Mouse (Mus musculus) ES-E14 (cell line): ENCODE data around the gene Prkcd. TPM values are rescaled to one million over a fixed set of nuclear protein-coding genes. Genes with fewer than 3 reads are reported as not detected.

Experiments
- DNase-seq: peaks from one replicate; pipeline ENCODE4 v3.0.0-alpha.2; 2013; ENCODE audit warnings: low read depth, low spot score
- H3K27ac ChIP-seq: 2 replicates; pipeline ENCODE4 v1.5.1; 2012; ENCODE audit warnings: low read depth, mild to moderate bottlenecking, low read length, moderate library complexity, mixed read lengths; ENCODE audit not compliant: poor library complexity, insufficient read depth, severe bottlenecking
- H3K36me3 ChIP-seq: 2 replicates; pipeline ENCODE4 v1.6.1; 2012; ENCODE audit warnings: mild to moderate bottlenecking, low read length, moderate library complexity, mixed read lengths; ENCODE audit not compliant: control insufficient read depth, poor library complexity, insufficient read depth, severe bottlenecking
- H3K4me1 ChIP-seq, 2 experiments: fragments of 150-350 bp in 1 of 2; sonication (generic) in 1 of 2; 2 replicates each; pipeline ENCODE4 v1.6.1; 2012; ENCODE audit warnings: low read length in 2 of 2, mild to moderate bottlenecking in 1 of 2, mixed read lengths in 1 of 2; ENCODE audit not compliant: control insufficient read depth in 2 of 2, insufficient read depth in 2 of 2, poor library complexity in 1 of 2
- H3K4me3 ChIP-seq, 2 experiments: fragments of 150-350 bp in 1 of 2; sonication (generic) in 1 of 2; 2 replicates each; pipeline ENCODE4 v1.5.1; 2012; ENCODE audit warnings: low read length in 2 of 2, low read depth in 1 of 2, mild to moderate bottlenecking in 1 of 2, mixed read lengths in 1 of 2; ENCODE audit not compliant: insufficient read depth in 1 of 2, poor library complexity in 1 of 2, severe bottlenecking in 1 of 2
- H3K9ac ChIP-seq: 2 replicates; pipeline ENCODE4 v1.6.1; 2012; ENCODE audit warnings: low read depth, mild to moderate bottlenecking, low read length, mixed read lengths; ENCODE audit not compliant: poor library complexity, insufficient read depth, severe bottlenecking
- H3K9me3 ChIP-seq: fragments of 150-350 bp; sonication (generic); 2 replicates; pipeline ENCODE4 v1.6.1; 2012; ENCODE audit warnings: low read depth, mild to moderate bottlenecking, low read length; ENCODE audit not compliant: control insufficient read depth, insufficient read depth
- CHD2 ChIP-seq: IDR thresholded peaks from 2 replicates; pipeline ENCODE4 v1.6.1; 2014; ENCODE audit warnings: mild to moderate bottlenecking, low read depth, low read length, inconsistent platforms
- HCFC1 ChIP-seq: IDR thresholded peaks from 2 replicates; pipeline ENCODE4 v1.6.1; 2012; ENCODE audit warnings: low read length, inconsistent platforms, borderline replicate concordance; ENCODE audit not compliant: insufficient read depth
- MAFK ChIP-seq: IDR thresholded peaks from 2 replicates; pipeline ENCODE4 v1.6.1; 2014; ENCODE audit warnings: mild to moderate bottlenecking, low read depth, low read length, inconsistent platforms; ENCODE audit not compliant: insufficient read depth
- ZC3H11A ChIP-seq: IDR thresholded peaks from 2 replicates; pipeline ENCODE4 v1.6.1; 2012; ENCODE audit warnings: low read depth, mild to moderate bottlenecking, inconsistent platforms, low read length, borderline replicate concordance
- ZNF384 ChIP-seq: IDR thresholded peaks from 2 replicates; pipeline ENCODE4 v1.6.1; 2012; ENCODE audit warnings: low read depth, low read length, inconsistent platforms
- in situ Hi-C, 2 experiments: fragments of 600-800 bp; cut with MboI; formaldehyde crosslinking; loops; one replicate each; pipeline ENCODE4 v1.15.1; 2025; ENCODE audit warnings: low sequenced_read_pairs in 2 of 2, inconsistent platforms in 1 of 2; ENCODE audit not compliant: unreplicated experiment in 2 of 2
- total RNA-seq: library from RNA; depleted of rRNA; stranded (reverse); fragments of 300-350 nt; gene quantifications from 2 replicates; pipeline ENCODE4 v1.2.3, GENCODE M21; 2012; rRNA removed

Gene Prkcd
- 43.8 and 60.3 TPM in 2 replicates for total RNA-seq

DNA sequence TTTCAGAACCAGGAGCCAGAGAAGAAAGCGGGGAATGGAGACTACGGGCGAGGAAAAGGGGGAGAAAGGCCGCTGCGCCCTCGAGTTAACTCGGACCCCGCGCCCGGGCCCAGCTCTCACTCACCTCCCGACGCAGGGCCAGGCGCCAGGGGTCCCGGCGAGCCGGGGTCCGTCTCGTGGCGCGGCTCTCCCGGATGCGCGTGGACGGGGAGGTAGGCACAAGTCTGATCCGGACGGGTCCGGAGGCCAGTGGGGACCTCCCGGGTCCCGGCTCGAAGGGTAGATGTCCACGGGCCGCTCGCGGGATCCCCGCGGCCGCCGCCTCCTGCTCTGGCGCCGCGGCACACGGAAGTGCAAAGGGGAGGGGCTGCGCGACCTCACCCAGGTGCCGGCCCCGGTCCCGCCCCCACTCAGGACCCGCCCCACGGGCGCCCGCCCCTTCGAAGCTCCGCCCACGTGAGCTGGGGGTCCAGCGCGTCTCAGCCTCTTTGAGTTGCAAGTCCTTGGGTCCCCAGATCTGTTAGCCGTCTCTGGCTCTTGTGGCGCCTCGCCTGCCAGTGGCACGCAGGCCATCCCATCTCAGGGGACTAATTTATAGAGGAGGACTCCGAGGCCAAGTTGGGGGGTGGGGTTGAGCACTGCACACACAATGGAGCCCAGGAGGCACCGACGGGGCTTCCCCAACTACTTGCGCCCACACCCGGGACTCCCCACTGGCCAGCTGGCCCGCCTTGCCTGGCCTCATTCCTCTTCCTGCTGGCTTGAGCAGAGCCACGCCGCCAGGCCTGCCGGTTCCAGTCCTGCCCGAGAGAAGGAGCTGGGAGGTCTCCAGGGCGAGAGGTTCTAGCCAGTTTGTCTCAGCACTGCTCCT lies at the start of gene Prkcd:
Gene Prkcd, minus strand, starts transcription at position 355 of the 871 bp plus-strand sequence.
- peak within 1 kb of the TSS; percentile 89 to 99 for H3K4me3 ChIP-seq
- peak; percentile 67 for DNase-seq
- H3K4me1 ChIP-seq: peaks cover 0 to 5% of the 10 kb centered on the region in 2 experiments; a peak in 2 of 4 replicates
- in situ Hi-C loops: no loop called here
- H3K9ac ChIP-seq: peak within 1 kb of the TSS; percentile 82
- H3K27ac ChIP-seq: no peak within 1 kb of the TSS
- no peaks in the 10 kb centered on the region for H3K9me3 ChIP-seq
- no peak for TF ChIP-seq CHD2
- TF ChIP-seq HCFC1: no peak
- no peak for TF ChIP-seq ZC3H11A
- TF ChIP-seq ZNF384: no peak
- no peak for TF ChIP-seq MAFK
- H3K36me3 ChIP-seq: no peaks in the 10 kb centered on the region

- in situ Hi-C loops: no loop called here
- H3K27ac ChIP-seq: no peak overlapping the region
- H3K4me3 ChIP-seq: no peak overlapping the region
- no peak overlapping the region for H3K9ac ChIP-seq
- H3K36me3 ChIP-seq: peaks cover 24% of the 10 kb centered on the region
- H3K9me3 ChIP-seq: no peaks in the 10 kb centered on the region
- peaks cover 0 to 3% of the 10 kb centered on the region in 2 experiments; a peak in 1 of 4 replicates for H3K4me1 ChIP-seq
- no peak for TF ChIP-seq CHD2
- no peak for TF ChIP-seq ZNF384
- no peak for TF ChIP-seq HCFC1
- TF ChIP-seq ZC3H11A: no peak
- no peak for TF ChIP-seq MAFK
- DNase-seq: no peak
Measured at GRCm38 (mm10) chr14:30674947-30675346, 48.9 kb upstream of the Prkcd start.

- in situ Hi-C loops: no loop called here
- peak; percentile 80 for DNase-seq
- H3K4me3 ChIP-seq: no peak overlapping the region
- H3K9ac ChIP-seq: no peak overlapping the region
- H3K9me3 ChIP-seq: no peaks in the 10 kb centered on the region
- peaks cover 0 to 3% of the 10 kb centered on the region in 2 experiments; a peak in 1 of 4 replicates for H3K4me1 ChIP-seq
- H3K36me3 ChIP-seq: peaks cover 21% of the 10 kb centered on the region; the same call in 1 of the 2 replicates
- no peak for TF ChIP-seq MAFK
- TF ChIP-seq ZC3H11A: peak; percentile 52; the same call in 1 of the 2 replicates
- H3K27ac ChIP-seq: no peak overlapping the region
Measured at GRCm38 (mm10) chr14:30671986-30672312, 45.9 kb upstream of the Prkcd start.

- peaks cover 20% of the 10 kb centered on the region; the same call in 1 of the 2 replicates for H3K36me3 ChIP-seq
- TF ChIP-seq MAFK: peak; percentile 58
- TF ChIP-seq CHD2: no peak
- TF ChIP-seq ZC3H11A: no peak
- TF ChIP-seq ZNF384: no peak
- no peak for TF ChIP-seq HCFC1
- in situ Hi-C loops: no loop called here
- no peak overlapping the region for H3K9ac ChIP-seq
- no peak for DNase-seq
- H3K27ac ChIP-seq: no peak overlapping the region
- no peaks in the 10 kb centered on the region for H3K9me3 ChIP-seq
- H3K4me3 ChIP-seq: no peak overlapping the region
- H3K4me1 ChIP-seq: peaks cover 0 to 3% of the 10 kb centered on the region in 2 experiments; a peak in 1 of 4 replicates
Measured at GRCm38 (mm10) chr14:30671095-30671985, 45.3 kb upstream of the Prkcd start.
